Mouse (Mus musculus) cerebellum, postnatal 14 days (tissue): Measurements from ENCODE around the gene Ctsz.

Experiments
- DNase-seq, 2 experiments: peaks; one replicate each; pipeline ENCODE4 v3.0.0; 2021; ENCODE audit warnings: mixed read lengths in 2 of 2

The Ctsz gene

DNA sequence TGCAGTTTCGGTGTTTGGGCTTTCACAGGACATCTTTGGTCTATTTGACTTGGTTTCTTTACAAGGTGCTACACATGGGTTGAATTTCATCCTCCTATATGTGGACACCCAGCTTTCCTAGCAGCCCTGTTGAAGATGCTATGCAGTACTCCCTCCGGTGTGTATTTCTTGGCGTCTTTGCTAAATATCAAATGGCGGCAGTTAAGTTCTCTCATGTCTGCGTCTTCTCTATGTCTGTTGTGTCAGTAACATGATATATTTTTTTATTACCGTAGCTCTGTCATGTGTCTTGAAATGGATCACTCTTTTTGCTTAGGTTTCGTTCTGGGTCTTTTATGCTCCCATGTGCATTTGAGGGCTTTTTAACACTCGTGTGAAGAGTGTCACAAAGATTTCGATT lies 57.8 kb downstream of the Ctsz start:
- no peak for DNase-seq
